Mouse (Mus musculus) limb, embryonic 15.5 days (tissue): Measurements from ENCODE around the gene Phc3. TPM values are rescaled to one million over a fixed set of nuclear protein-coding genes. Genes with fewer than 3 reads are reported as not detected.
A peak's percentile ranks its signal among the peaks of the same experiment; 100 is the strongest.

Experiments
- ATAC-seq: fragments of 200-750 bp; cut with Nextera tagmentation; 2 replicates; pipeline ENCODE4 v1.8.0; 2017; ENCODE audit warnings: low read depth, moderate TSS enrichment; ENCODE audit not compliant: insufficient number of reproducible peaks, low FRiP score, low TSS enrichment
- H3K27ac ChIP-seq: fragments of 300-500 bp; sonication (generic); 2 replicates; pipeline ENCODE4 v1.5.1; 2015; ENCODE audit warnings: moderate library complexity, mild to moderate bottlenecking, inconsistent platforms
- H3K27me3 ChIP-seq: fragments of 300-500 bp; sonication (generic); 2 replicates; pipeline ENCODE4 v1.6.1; 2015; ENCODE audit warnings: inconsistent platforms
- H3K36me3 ChIP-seq: fragments of 300-500 bp; sonication (generic); 2 replicates; pipeline ENCODE4 v1.6.1; 2015; ENCODE audit warnings: inconsistent platforms
- H3K4me1 ChIP-seq: fragments of 300-500 bp; sonication (generic); 2 replicates; pipeline ENCODE4 v1.6.1; 2015; ENCODE audit warnings: inconsistent platforms
- H3K4me2 ChIP-seq: fragments of 300-500 bp; sonication (generic); 2 replicates; pipeline ENCODE4 v1.6.1; 2015; ENCODE audit warnings: mild to moderate bottlenecking, inconsistent platforms
- H3K4me3 ChIP-seq: fragments of 300-500 bp; sonication (generic); 2 replicates; pipeline ENCODE4 v1.5.1; 2015; ENCODE audit warnings: mild to moderate bottlenecking, inconsistent platforms
- H3K9ac ChIP-seq: fragments of 300-500 bp; sonication (generic); 2 replicates; pipeline ENCODE4 v1.6.1; 2015; ENCODE audit warnings: inconsistent platforms
- H3K9me3 ChIP-seq: fragments of 300-500 bp; sonication (generic); 2 replicates; pipeline ENCODE4 v1.6.1; 2016; ENCODE audit warnings: inconsistent platforms
- WGBS: fragments of 180-500 bp; shearing (Covaris S2); methylation state at CpG from one replicate; pipeline ENCODE4 v1.1.7; 2015; 5-methylcytosine and 5-hydroxymethylcytosine counted together
- polyA plus RNA-seq: library from polyadenylated mRNA; unstranded; fragments of >200 nt; fragmentation: Nextera tagmentation; extraction: Ambion mirVana; gene quantifications from 2 replicates; pipeline ENCODE4 v1.2.1, GENCODE M21; 2015

Phc3 gene
- polyA plus RNA-seq, 1 experiment from 2014 or later, result 6.5 TPM

DNA sequence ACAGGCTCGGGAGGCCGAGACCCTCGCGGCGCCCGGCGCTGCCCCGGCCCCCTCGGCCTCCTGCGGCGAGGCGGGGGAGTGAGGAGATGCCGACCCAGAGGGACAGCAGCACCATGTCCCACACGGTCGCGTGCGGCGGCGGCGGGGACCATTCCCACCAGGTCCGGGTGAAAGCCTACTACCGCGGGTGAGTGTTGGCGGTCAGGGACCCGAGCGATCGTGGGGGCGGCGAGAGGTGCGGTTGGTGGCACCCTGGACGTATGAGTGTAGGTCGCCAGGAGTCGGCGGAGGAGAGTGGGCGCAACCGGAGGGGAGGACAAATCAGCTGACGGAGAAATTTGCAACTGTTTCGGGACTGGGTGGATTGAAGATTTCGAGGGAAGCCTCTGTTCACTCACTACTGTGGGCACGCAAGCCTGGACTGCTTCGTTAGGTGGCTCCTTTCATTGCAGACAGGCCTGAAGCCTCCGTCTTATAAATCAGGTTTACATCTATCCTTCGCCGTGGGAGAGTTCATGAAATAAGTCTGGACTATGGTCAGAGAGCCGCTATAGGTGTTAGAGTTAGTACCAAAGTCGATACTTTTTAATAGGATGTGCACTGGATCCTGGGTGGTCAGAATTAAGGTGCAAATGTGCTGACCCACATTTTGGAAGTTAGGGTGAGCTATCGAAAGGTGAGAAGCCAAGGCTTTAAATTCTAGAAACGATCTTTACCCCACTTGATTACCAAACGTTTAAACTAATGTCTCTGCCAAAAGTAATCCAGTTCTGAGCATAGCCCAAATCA lies 26.9 kb upstream of the Phc3 start:
- Histone ChIP-seq H3K36me3 (no peaks in the 10 kb centered on the region), H3K4me1 (peaks cover 26% of the 10 kb centered on the region), H3K4me2 (peak overlapping the region; percentile 53), H3K4me3 (peak overlapping the region; percentile 91), H3K9ac (peak overlapping the region; percentile 79), H3K27me3 (no peaks in the 10 kb centered on the region), H3K27ac (peak overlapping the region; percentile 82), H3K9me3 (no peaks in the 10 kb centered on the region)
- under 1% methylated on average over 49 of the region's 49 CpGs for WGBS
- peak; percentile 30 for ATAC-seq

GRCm38 (mm10) chr3:30995283-30995898 lies 26.2 kb upstream of the Phc3 start, which contains the start of gene Prkci:
Gene Prkci, plus strand, starts transcription at chr3:30995747.
- Histone ChIP-seq H3K36me3 (no peaks in the 10 kb centered on the region), H3K9me3 (no peaks in the 10 kb centered on the region), H3K4me1 (peaks cover 25% of the 10 kb centered on the region), H3K4me3 (peak within 1 kb of the TSS; percentile 91), H3K27ac (peak within 1 kb of the TSS; percentile 82), H3K9ac (peak within 1 kb of the TSS; percentile 79), H3K4me2 (peak within 1 kb of the TSS; percentile 53), H3K27me3 (no peaks in the 10 kb centered on the region)
- WGBS, result under 1% methylated on average over 49 of the region's 50 CpGs
- ATAC-seq, result peak; percentile 96

DNA sequence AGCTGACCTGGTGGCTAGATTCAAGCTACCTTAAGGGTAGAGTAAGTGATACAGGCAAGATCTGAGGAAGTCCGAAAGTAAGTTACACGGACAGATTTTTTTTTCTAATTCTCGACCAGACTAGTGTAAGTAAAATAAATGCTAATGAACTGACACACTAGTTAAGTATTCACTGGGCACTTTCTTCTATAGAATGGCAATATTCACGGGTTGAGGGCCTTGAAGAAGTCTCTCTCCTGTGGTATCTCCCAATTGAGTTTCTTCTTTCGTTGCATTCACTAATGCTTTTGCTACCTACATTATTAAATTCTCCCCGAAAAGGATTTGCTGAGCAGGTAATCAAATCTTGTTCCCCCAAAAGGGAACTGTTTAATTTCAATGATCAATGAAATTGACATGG lies 25.6 kb upstream of the Phc3 start:
- WGBS, result 17% methylated on average over 6 of the region's 6 CpGs
- H3K27ac ChIP-seq, result peak overlapping the region; percentile 82; the same call in 1 of the 2 replicates
- H3K4me2 ChIP-seq, result peak overlapping the region; percentile 53
- H3K9ac ChIP-seq, result 0 out of 2 replicates have a peak overlapping the region, but pooled peaks have one; percentile 79
- ATAC-seq, result no peak
- H3K27me3 ChIP-seq, result no peaks in the 10 kb centered on the region
- peak overlapping the region; percentile 91 for H3K4me3 ChIP-seq
- no peaks in the 10 kb centered on the region for H3K9me3 ChIP-seq
- no peaks in the 10 kb centered on the region for H3K36me3 ChIP-seq
- peaks cover 19% of the 10 kb centered on the region for H3K4me1 ChIP-seq

- no peaks in the 10 kb centered on the region for H3K27me3 ChIP-seq
- peaks cover 8% of the 10 kb centered on the region; the same call in 1 of the 2 replicates for H3K4me1 ChIP-seq
- H3K27ac ChIP-seq, result no peak overlapping the region
- no peak overlapping the region for H3K4me3 ChIP-seq
- no peaks in the 10 kb centered on the region for H3K9me3 ChIP-seq
- no peak for ATAC-seq
- H3K9ac ChIP-seq, result no peak overlapping the region
- H3K4me2 ChIP-seq, result no peak overlapping the region
- no peaks in the 10 kb centered on the region for H3K36me3 ChIP-seq
These were observed 23.9 kb upstream of the Phc3 start for GRCm38 (mm10) chr3:30993066-30993573.

GRCm38 (mm10) chr3:30992161-30992560 lies 22.9 kb upstream of the Phc3 start:
- WGBS, result 69% methylated on average over 7 of the region's 7 CpGs

GRCm38 (mm10) chr3:30987396-30988318 lies 18.4 kb upstream of the Phc3 start:
- H3K4me3 ChIP-seq, result no peak overlapping the region
- ATAC-seq, result no peak
- H3K27ac ChIP-seq, result no peak overlapping the region
- no peak overlapping the region for H3K9ac ChIP-seq
- WGBS, result 91% methylated on average over 9 of the region's 9 CpGs
- H3K4me2 ChIP-seq, result no peak overlapping the region
- no peaks in the 10 kb centered on the region for H3K36me3 ChIP-seq
- no peaks in the 10 kb centered on the region for H3K27me3 ChIP-seq
- H3K4me1 ChIP-seq, result peaks cover 5% of the 10 kb centered on the region
- H3K9me3 ChIP-seq, result no peaks in the 10 kb centered on the region

More at GRCm38 (mm10) chr3:30992161-30992560, 22.9 kb upstream of the Phc3 start:
- H3K27me3 ChIP-seq, result no peaks in the 10 kb centered on the region
- peaks cover 8% of the 10 kb centered on the region; the same call in 1 of the 2 replicates for H3K4me1 ChIP-seq
- H3K4me2 ChIP-seq, result no peak overlapping the region
- H3K9ac ChIP-seq, result no peak overlapping the region
- no peak overlapping the region for H3K4me3 ChIP-seq
- H3K27ac ChIP-seq, result no peak overlapping the region
- no peaks in the 10 kb centered on the region for H3K36me3 ChIP-seq
- ATAC-seq, result no peak
- no peaks in the 10 kb centered on the region for H3K9me3 ChIP-seq

- H3K27me3 ChIP-seq, result no peaks in the 10 kb centered on the region
- no peak overlapping the region for H3K9ac ChIP-seq
- 31% methylated on average over 8 of the region's 8 CpGs for WGBS
- ATAC-seq, result no peak
- no peak overlapping the region for H3K4me3 ChIP-seq
- no peaks in the 10 kb centered on the region for H3K9me3 ChIP-seq
- H3K4me1 ChIP-seq, result peaks cover 5% of the 10 kb centered on the region
- H3K36me3 ChIP-seq, result no peaks in the 10 kb centered on the region
- H3K4me2 ChIP-seq, result no peak overlapping the region
- no peak overlapping the region for H3K27ac ChIP-seq
These were observed 13.8 kb upstream of the Phc3 start for GRCm38 (mm10) chr3:30982924-30983536.

GRCm38 (mm10) chr3:30981616-30982380 lies 12.6 kb upstream of the Phc3 start:
- Histone ChIP-seq H3K4me1 (peaks cover 5% of the 10 kb centered on the region), H3K27me3 (no peaks in the 10 kb centered on the region), H3K9ac (no peak overlapping the region), H3K4me2 (no peak overlapping the region), H3K36me3 (no peaks in the 10 kb centered on the region), H3K9me3 (no peaks in the 10 kb centered on the region), H3K4me3 (no peak overlapping the region), H3K27ac (no peak overlapping the region)
- ATAC-seq, result 0 out of 2 replicates have a peak, but pooled peaks have one; percentile 44
- WGBS, result 60% methylated on average over 5 of the region's 5 CpGs

DNA sequence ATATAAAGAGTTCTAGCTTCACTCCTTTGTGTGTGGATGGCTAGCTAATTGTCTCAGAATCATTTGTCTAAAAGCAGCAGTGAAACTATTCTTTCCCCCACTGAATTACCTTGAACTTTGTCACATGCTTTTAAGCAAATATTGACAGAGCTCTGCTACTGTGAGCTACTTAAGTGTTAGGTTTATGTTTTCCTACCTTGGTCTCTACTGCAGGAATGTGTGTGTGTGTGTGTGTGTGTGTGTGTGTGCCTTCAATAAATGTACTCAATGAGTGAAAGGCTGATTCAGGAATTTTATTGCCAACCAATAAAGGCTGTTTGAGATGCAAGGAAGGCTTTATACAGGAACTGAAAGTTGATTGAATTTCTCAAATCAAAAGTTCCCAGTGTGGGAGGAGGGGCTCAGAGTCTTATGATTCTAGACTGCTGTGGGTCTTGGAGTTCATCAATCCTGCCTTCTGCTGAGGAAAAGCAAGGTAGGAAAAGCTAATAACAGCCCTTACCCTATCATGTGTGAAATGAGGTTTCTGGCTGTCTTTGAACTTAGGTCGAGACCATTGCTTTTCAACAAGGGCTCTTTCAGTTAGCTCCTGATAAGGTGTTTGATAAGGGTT lies 7.9 kb upstream of the Phc3 start:
- no peak for ATAC-seq
- no peak overlapping the region for H3K27ac ChIP-seq
- no peaks in the 10 kb centered on the region for H3K9me3 ChIP-seq
- no peak overlapping the region for H3K9ac ChIP-seq
- no peak overlapping the region for H3K4me2 ChIP-seq
- H3K36me3 ChIP-seq, result no peaks in the 10 kb centered on the region
- H3K4me1 ChIP-seq, result no peaks in the 10 kb centered on the region; the same call in 1 of the 2 replicates
- H3K27me3 ChIP-seq, result no peaks in the 10 kb centered on the region
- no peak overlapping the region for H3K4me3 ChIP-seq
- WGBS, result 54% methylated on average over 1 of the region's 1 CpGs

DNA sequence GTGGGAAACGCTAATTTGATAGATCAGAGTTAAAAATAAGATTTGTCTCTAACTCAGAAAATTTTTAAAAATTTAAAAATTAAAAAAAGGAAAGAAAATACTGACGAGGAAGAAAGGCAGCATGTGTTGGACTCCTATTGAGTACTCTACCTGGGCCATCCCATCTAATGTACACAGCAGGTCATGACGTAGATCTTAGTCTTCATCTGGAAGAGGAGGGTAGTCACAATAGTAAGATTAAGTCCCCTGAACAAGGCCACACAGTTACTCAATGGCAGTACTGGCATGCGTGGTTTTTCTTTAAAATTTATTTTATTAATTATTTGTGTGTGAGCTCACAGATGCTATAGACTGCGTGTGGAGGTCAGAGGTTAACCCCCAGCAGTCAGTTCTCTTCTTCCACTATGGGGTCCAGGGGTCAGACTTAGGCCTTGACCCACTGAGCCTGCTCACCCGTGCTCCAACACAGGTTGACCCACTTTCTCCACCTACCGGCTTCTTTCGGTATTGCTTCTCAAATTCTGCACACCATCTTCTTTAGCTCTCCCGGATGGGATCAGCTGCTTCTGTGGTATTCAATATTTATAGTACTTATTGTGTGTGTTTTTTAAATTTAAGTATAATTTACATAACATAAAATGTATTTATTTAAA lies 6.0 kb upstream of the Phc3 start:
- H3K4me3 ChIP-seq, result no peak overlapping the region
- H3K9me3 ChIP-seq, result no peaks in the 10 kb centered on the region
- no peaks in the 10 kb centered on the region for H3K27me3 ChIP-seq
- 45% methylated on average over 9 of the region's 9 CpGs for WGBS
- H3K27ac ChIP-seq, result no peak overlapping the region
- H3K4me1 ChIP-seq, result no peaks in the 10 kb centered on the region
- ATAC-seq, result no peak
- H3K9ac ChIP-seq, result no peak overlapping the region
- no peaks in the 10 kb centered on the region for H3K36me3 ChIP-seq
- H3K4me2 ChIP-seq, result no peak overlapping the region
